Mouse (Mus musculus) heart, adult 2 months (tissue): ENCODE results near the gene Rad51ap2.

ENCODE experiments used
- CTCF ChIP-seq: fragments of 200-600 bp; IDR thresholded peaks from 2 replicates; pipeline ENCODE4 v1.8.1; 2022; ENCODE audit warnings: antibody characterized with exemption, mild to moderate bottlenecking, moderate library complexity
- POLR2A ChIP-seq: fragments of 200-500 bp; IDR thresholded peaks from 2 replicates; pipeline ENCODE4 v1.6.1; 2011; ENCODE audit warnings: mild to moderate bottlenecking, low read depth, low read length, control low read depth; ENCODE audit not compliant: insufficient read depth

- TF ChIP-seq POLR2A = no peak
- TF ChIP-seq CTCF = no peak
Observed at GRCm38 (mm10) chr12:11437907-11438447, 17.9 kb upstream of the Rad51ap2 start.
